Mouse (Mus musculus) limb, embryonic 12.5 days (tissue): ENCODE data around the gene Lsm10. TPM values are rescaled to one million over a fixed set of nuclear protein-coding genes. Genes with fewer than 3 reads are reported as not detected.

Experiments
- ATAC-seq: fragments of 200-750 bp; cut with Nextera tagmentation; 2 replicates; pipeline ENCODE4 v1.8.0; 2017; ENCODE audit warnings: low read depth, moderate TSS enrichment; ENCODE audit not compliant: insufficient number of reproducible peaks, insufficient read depth, low FRiP score, low TSS enrichment
- H3K27ac ChIP-seq: fragments of 300-500 bp; sonication (generic); 2 replicates; pipeline ENCODE4 v1.5.1; 2016; ENCODE audit warnings: mild to moderate bottlenecking, moderate library complexity
- H3K27me3 ChIP-seq: fragments of 300-500 bp; sonication (generic); 2 replicates; pipeline ENCODE4 v1.6.1; 2016; ENCODE audit warnings: mild to moderate bottlenecking, moderate library complexity
- H3K36me3 ChIP-seq: fragments of 300-500 bp; sonication (generic); 2 replicates; pipeline ENCODE4 v1.6.1; 2016; ENCODE audit warnings: mild to moderate bottlenecking, moderate library complexity
- H3K4me1 ChIP-seq: fragments of 300-500 bp; sonication (generic); replicated peaks from 2 replicates; pipeline ENCODE4 v1.6.1; 2016
- H3K4me2 ChIP-seq: fragments of 300-500 bp; sonication (generic); 2 replicates; pipeline ENCODE4 v1.6.1; 2016; ENCODE audit warnings: mild to moderate bottlenecking, moderate library complexity
- H3K4me3 ChIP-seq: fragments of 300-500 bp; sonication (generic); replicated peaks from 2 replicates; pipeline ENCODE4 v1.5.1; 2016; ENCODE audit warnings: mild to moderate bottlenecking
- H3K9ac ChIP-seq: fragments of 300-500 bp; sonication (generic); replicated peaks from 2 replicates; pipeline ENCODE4 v1.6.1; 2016; ENCODE audit warnings: mild to moderate bottlenecking, moderate library complexity
- H3K9me3 ChIP-seq: fragments of 300-500 bp; sonication (generic); 2 replicates; pipeline ENCODE4 v1.6.1; 2016; ENCODE audit warnings: mild to moderate bottlenecking, moderate library complexity
- WGBS: fragments of 180-500 bp; shearing (Covaris S2); methylation state at CpG from one replicate; pipeline ENCODE4 v1.1.7; 2016; 5-methylcytosine and 5-hydroxymethylcytosine counted together
- polyA plus RNA-seq: library from polyadenylated mRNA; unstranded; fragments of >200 nt; fragmentation: Nextera tagmentation; extraction: Ambion mirVana; gene quantifications from 2 replicates; pipeline ENCODE4 v1.2.1, GENCODE M21; 2016

Lsm10 gene
- polyA plus RNA-seq, 1 experiment from 2014 or later = 43.2 TPM

DNA sequence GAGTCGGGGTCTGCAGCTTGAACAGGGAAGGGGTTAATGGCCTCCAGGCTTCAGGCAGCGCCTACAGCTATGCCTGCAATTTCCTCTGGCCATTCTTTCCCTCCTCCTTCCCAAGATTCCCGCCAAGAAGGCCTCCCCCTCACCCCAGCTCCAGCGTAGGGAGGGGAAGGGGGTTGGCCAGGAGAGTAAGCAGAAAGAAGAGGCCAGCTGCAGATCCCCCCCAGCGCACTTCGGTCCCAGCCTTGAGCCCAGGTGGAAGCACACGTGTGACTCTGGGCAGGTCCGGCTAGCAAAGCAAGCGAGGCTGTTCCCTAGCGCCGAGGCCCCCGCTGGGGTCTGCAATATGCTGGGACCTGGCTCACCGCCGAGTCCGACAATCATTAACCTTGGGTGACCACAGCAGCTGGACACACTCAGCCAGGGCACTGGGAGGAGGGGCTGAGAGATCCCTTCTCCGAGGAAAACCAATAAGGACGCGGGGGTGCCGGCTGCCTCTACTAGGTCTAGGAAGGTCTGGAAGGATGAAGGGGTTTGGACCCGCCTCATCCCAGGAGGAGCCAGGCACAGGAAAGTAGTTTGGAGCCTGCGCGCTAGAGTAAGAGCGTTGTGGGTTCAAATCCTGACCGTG is 51.2 kb downstream of the Lsm10 start, which contains the start of gene Eva1b:
Gene Eva1b, plus strand, starts transcription at position 212 of the 628 bp plus-strand sequence.
- H3K9ac ChIP-seq = peak within 1 kb of the TSS; percentile 92
- under 1% methylated on average over 23 of the region's 24 CpGs for WGBS
- peak within 1 kb of the TSS; percentile 99 for H3K4me2 ChIP-seq
- peaks cover 11% of the 10 kb centered on the region; the same call in 1 of the 2 replicates for H3K36me3 ChIP-seq
- H3K4me3 ChIP-seq = peak within 1 kb of the TSS; percentile 80
- H3K27me3 ChIP-seq = no peaks in the 10 kb centered on the region
- ATAC-seq = peak; percentile 43
- no peaks in the 10 kb centered on the region for H3K9me3 ChIP-seq
- H3K27ac ChIP-seq = peak within 1 kb of the TSS; percentile 98
- H3K4me1 ChIP-seq = peaks cover 57% of the 10 kb centered on the region

Other genes with a start within 250 kb of the Lsm10 start
- gene Csf3r, start 72.1 kb upstream of the Lsm10 start, polyA plus RNA-seq = 0.33 and 0.39 TPM in 2 replicates
- gene Mrps15, start 49.7 kb upstream of the Lsm10 start, polyA plus RNA-seq = 153 and 162 TPM in 2 replicates
- gene Oscp1, start 38.1 kb upstream of the Lsm10 start, polyA plus RNA-seq = 18.2 and 19.0 TPM in 2 replicates
- gene Stk40, start 7.3 kb downstream of the Lsm10 start, polyA plus RNA-seq = 41.1 and 45.2 TPM in 2 replicates
- 65.6 and 67.5 TPM in 2 replicates for gene Eva1b, start 51.1 kb downstream of the Lsm10 start, polyA plus RNA-seq
- gene Sh3d21, start 66.9 kb downstream of the Lsm10 start, polyA plus RNA-seq = 7.2 and 8.4 TPM in 2 replicates
- gene Thrap3, start 106.1 kb downstream of the Lsm10 start, polyA plus RNA-seq = 303 and 349 TPM in 2 replicates
- 83.5 and 85.1 TPM in 2 replicates for gene Map7d1, start 159.7 kb downstream of the Lsm10 start, polyA plus RNA-seq
- gene Trappc3, start 165.7 kb downstream of the Lsm10 start, polyA plus RNA-seq = 105 and 111 TPM in 2 replicates
- 13.3 and 16.7 TPM in 2 replicates for gene Col8a2, start 190.2 kb downstream of the Lsm10 start, polyA plus RNA-seq
- gene Adprhl2, start 225.1 kb downstream of the Lsm10 start, polyA plus RNA-seq = 84.9 and 87.5 TPM in 2 replicates
- gene Tekt2, start 229.1 kb downstream of the Lsm10 start, polyA plus RNA-seq = 13.6 and 14.8 TPM in 2 replicates